Mouse (Mus musculus) testis, adult 2 months (tissue): ENCODE measurements around the gene Pcbp2.

Experiments
- CTCF ChIP-seq: fragments of 200-500 bp; IDR thresholded peaks from 2 replicates; pipeline ENCODE4 v1.5.1; 2012; ENCODE audit warnings: low read depth, mild to moderate bottlenecking, inconsistent platforms, low read length, moderate library complexity; ENCODE audit not compliant: control insufficient read depth, insufficient read depth, insufficient replicate concordance
- POLR2A ChIP-seq: fragments of 200-500 bp; IDR thresholded peaks from 2 replicates; pipeline ENCODE4 v1.6.1; 2012; ENCODE audit warnings: low read depth, mild to moderate bottlenecking, inconsistent platforms, low read length, moderate library complexity; ENCODE audit not compliant: control insufficient read depth

GRCm38 (mm10) chr15:102424657-102425056 is 45.7 kb upstream of the Pcbp2 start:
- TF ChIP-seq POLR2A (no peak), CTCF (no peak)
